Mouse (Mus musculus) lung, postnatal 0 days (tissue): ENCODE measurements at regions not wholly inside any gene's neighbourhood (a gene's known extent, or its start where the extent isn't known, plus 50 kb on each side); places are given as distances from the start of the nearest gene placed in this dataset.

Source experiments
- CTCF ChIP-seq: IDR thresholded peaks from 2 replicates; pipeline ENCODE4 v1.5.1; 2016; ENCODE audit warnings: antibody characterized with exemption, mild to moderate bottlenecking
- EP300 ChIP-seq: IDR thresholded peaks from 2 replicates; pipeline ENCODE4 v1.6.1; 2016; ENCODE audit warnings: antibody characterized with exemption, mild to moderate bottlenecking, control low read depth

DNA sequence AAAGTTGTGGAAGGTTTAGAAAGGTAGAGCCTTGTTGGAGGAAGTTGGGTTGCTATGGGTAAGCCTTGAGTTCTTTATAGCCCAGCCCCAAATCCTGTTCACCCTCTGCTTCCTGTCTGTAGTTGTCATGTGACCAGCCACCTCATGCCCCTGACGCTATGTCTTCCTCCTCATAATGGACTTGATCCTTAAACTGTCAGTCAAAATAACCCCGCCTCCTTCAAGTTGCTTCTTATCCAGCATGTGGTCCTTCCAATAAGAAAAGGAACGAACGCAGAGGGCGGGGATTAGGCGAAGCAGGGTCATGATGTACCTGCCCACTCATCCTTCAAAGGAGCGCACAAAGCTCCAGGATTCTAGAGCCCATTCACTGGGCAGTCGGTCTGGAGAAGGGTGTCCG, 79.8 kb upstream of the Rpl38 start:
- TF ChIP-seq CTCF (no peak), EP300 (no peak)
